Mouse (Mus musculus) testis, postnatal 14 days (tissue): Measurements from ENCODE around the gene Erp44.

Source experiments
- DNase-seq: peaks from one replicate; pipeline ENCODE4 v3.0.0; 2021; ENCODE audit warnings: low spot score

Gene Erp44

GRCm38 (mm10) chr4:48279498-48280134 lies at the start of gene Erp44, which contains the start of gene Invs:
Gene Erp44 (minus strand): TSS chr4:48279558.
Gene Invs (plus strand): TSS chr4:48279760.
- peak; percentile 97 for DNase-seq

DNA sequence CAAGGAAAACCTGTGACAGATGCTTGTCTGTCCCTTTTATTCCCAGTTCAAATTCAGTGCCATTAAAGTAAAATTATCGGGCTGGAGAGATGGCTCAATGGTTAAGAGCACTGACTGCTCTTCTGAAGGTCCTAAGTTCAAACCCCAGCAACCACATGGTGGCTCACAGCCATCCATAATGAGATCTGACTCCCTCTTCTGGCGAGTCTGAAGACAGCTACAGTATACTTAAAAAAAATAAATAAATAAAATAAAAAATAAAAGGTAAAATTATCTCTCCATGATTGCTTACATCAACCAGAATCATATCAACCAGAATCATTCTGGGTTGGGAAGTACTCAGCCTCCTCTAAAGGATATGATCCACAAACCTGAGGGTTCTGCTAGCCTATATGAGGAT lies 48.7 kb upstream of the Erp44 start:
- DNase-seq: no peak

DNA sequence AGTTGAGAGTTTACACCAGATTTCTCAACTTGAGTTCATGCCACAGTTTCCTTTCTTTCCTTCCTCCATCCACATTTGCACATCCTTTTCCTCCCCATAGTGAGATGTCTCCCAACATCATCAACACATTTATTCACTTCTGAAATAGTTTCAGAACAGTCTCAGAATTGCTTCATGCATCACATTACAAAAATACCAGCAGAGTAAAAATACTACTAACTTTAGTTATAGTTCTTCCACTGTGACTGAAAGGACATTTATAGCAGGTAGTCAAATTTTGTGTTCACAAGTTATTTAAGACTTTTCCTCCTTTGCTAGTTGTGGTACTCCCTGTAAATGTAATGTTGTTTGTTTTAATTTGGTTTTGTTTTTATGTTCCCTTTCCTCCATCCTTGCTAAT lies 47.8 kb upstream of the Erp44 start:
- DNase-seq: no peak

GRCm38 (mm10) chr4:48322095-48322494 lies 42.7 kb upstream of the Erp44 start:
- no peak for DNase-seq

DNA sequence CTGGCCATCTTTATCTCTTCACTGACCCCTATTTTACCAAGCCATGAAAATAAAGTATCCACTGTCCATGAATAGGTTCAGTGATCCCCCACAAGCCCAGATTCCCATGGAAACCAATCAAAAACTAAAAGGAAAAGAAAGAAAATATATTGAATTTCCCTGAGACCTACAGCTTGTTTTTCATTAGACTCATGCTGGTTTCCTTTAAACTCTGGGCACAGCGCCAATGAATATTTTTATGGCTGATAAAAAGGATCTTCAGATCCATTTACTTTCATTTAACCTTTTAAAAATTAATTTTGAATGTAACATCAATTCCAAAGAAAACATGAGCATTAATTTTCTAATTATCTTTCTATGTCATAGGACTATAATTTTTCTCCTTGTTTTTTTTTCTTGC lies 41.9 kb upstream of the Erp44 start:
- DNase-seq: no peak

DNA sequence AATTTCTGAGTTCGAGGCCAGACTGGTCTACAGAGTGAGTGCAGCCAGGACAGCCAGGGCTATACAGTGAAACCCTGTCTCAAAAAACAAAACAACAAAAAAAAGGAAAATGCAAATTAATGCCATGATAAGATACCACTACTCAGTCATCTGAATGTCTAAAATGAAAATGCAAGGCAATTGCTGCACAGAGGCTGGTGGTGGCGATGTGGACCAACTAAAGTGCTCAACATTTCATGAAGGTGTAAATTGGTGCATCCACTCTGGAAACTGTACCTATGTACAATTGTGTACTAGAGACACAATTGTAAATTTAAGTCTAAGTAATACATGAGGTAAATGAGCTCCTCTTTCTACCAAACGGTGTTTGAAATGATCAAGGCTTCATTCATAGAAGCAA lies 36.7 kb upstream of the Erp44 start:
- no peak for DNase-seq

- DNase-seq: no peak
These were observed 35.5 kb upstream of the Erp44 start for GRCm38 (mm10) chr4:48314814-48315213.

- DNase-seq: no peak
These were observed 7.9 kb upstream of the Erp44 start for GRCm38 (mm10) chr4:48287086-48287757.

DNA sequence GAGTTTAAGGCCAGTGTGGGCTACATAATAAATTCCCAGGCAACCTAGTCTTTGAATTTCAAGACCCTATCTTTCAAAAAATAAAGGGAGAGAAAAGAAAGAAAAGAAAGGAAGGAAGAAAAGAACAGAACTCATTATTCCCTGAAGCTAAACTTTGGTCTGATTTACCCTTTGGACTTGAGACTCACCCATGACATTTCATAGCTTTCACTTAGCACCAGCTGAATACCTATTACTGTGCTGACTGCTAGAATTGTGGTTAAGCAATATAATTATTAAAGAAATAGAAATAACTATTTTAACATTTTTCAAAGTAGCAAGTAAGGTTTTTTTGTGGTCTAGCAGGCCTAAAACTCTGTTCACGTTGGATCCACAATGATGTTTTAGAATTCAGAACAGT lies 1.8 kb upstream of the Erp44 start:
- DNase-seq: no peak

DNA sequence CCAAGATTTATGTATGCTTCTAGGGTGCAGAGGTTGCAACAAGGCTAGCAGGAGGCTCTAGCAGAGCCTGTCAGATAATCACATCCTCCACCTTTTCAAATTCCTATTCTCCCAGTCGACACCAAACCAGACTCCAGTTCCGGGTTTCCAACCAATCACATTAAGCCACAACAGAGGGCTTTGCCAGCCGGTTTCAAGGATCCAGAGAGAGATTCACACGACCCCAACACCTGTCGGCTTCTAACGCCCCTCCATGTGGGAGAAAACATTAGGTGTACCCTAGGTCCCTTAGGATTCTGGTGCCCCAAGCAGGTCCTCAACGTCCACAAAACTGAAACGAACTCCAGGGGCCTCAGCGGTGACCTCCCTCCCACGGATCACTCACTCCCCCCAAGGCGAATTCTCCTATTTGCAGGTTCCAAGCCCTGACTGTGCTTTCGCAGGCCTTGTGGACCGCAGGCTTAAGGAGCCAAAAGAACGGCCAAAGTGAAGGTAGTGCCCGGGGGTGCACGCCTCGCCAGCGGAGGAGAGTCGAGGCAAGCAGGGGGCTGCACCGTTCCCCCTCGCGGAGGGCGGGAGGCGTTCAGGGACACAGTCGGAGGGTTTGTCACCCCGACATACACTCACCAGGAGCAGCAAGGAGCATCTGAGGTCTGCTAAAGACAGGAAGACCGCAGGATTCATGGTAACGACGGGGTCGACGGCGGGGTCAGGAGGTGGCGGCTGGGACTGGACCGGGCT lies 431 bp downstream of the Erp44 start:
- DNase-seq: no peak

- DNase-seq: no peak
These were observed 2.3 kb downstream of the Erp44 start for GRCm38 (mm10) chr4:48277011-48277410.

- no peak for DNase-seq
These were observed 3.6 kb downstream of the Erp44 start for GRCm38 (mm10) chr4:48275736-48276135.

- no peak for DNase-seq
These were observed 6.1 kb downstream of the Erp44 start for GRCm38 (mm10) chr4:48273119-48273829.

DNA sequence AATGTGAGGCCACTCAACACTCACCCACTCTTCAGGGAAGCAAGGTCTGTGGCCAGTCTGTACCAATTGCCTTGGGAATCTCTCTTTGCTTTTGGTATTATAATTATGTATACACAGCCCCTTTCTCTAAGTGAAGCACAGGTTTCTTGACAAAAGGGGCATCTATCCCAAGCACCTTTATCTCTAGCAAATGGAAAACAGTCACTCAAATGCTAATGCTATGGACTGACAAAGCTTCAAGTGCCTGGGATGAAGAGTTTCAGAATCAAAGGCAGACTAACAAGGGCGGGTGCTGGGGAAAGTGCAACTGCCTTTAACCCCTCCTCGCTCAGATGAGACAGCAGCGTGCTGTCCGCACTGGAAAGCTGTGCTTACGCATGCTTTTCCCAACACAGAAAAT lies 7.5 kb downstream of the Erp44 start:
- no peak for DNase-seq

GRCm38 (mm10) chr4:48270532-48270931 lies 8.8 kb downstream of the Erp44 start:
- no peak for DNase-seq

GRCm38 (mm10) chr4:48268127-48268526 lies 11.2 kb downstream of the Erp44 start:
- no peak for DNase-seq

DNA sequence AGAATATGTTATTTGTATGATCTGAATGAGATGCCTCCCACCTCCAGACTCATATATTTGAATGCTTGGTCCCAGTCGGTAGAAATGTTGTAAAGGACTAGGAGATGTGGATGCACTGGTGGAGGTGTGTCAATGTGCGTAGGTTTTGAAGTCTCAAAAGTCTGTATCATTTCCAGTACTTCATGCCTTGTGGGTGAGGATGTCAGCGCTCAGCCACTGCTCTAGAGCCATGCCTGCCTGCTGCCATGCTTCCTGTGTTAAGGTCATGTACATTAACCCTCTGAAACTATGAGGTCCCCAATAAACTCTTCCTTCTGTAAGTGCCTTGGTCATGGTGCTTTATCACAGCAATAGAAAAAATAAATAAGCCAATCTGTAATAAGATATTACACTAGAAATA lies 11.7 kb downstream of the Erp44 start:
- no peak for DNase-seq

DNA sequence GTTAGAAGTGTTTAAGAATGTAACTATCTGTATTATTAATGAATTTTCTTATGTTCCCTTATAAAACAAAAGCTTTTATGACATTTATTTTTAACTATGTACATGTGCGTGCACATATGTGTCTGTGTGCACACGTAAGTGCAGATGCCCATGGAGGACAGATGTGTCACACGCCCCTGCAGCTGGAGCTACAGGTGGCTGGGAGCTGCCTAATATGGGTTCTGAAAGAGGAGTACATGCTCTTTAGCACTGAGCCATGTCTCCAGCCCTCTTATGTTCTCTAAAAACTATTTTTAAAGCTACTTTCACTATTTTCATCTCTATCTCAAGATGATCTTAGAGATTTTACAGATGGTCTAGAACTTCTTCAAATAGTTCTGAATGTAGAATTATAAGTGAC lies 21.3 kb downstream of the Erp44 start:
- DNase-seq: no peak

DNA sequence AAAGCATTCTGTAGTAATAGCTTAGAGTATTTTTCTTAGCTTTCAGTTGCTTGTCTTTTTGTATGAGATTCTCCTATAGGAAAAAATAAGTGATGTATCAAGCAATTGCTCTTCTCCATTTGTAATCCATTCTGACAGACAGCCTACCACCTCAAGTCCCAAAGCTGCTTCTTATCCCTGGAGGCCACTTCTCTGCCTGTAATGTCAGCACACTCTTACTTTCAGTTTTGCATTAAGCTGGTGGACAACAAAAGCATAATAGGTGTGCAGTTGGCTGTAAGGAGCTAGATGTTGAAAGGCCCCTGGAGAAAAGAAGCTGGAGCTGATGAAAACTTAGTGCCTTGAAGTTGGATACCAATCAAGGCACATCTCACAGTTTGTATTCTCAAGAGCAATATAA lies 26.1 kb downstream of the Erp44 start:
- no peak for DNase-seq

GRCm38 (mm10) chr4:48244280-48244679 lies 35.1 kb downstream of the Erp44 start:
- DNase-seq: no peak

DNA sequence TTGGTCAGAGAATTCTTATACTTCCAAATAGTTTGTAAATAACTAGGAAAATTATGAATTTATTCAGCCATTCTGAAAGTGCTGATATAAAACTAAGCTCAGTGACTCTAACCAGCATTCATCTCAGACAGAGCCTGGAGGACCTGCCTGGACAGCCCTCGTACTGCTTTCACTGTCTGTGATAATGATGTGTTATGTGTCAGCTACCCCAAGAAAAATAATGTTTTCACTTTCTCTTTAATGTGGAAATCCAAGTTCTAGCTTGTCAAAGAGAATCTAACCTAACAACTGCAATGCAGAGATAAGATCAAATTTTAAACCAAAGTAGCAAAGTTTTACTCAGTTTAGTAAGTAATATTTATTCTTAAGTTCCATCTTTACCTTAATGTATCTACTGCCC lies 35.6 kb downstream of the Erp44 start:
- no peak for DNase-seq

DNA sequence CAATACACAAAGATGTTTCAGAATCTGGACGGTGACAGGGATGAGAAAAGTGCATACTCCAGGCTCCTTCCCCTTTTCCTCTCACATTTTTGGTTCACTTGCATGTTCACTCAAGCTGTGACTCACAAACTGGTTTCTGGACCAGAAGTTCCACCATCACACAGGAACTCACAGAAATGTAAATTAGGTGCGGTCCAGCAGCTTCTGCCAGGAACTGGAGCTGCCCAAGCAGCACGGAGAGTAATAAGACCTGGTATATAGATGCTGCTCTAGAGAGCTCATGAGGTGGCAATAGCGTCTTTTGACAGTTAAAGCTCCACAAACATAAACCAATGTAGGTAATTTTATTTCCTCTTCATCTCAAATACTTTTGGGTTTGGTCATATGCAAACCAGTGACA lies 36.9 kb downstream of the Erp44 start:
- DNase-seq: no peak

GRCm38 (mm10) chr4:48239046-48239445 lies 40.3 kb downstream of the Erp44 start:
- DNase-seq: no peak
